10 mouse cellular contexts compared by ENCODE assay signal in the genomic region with DNA sequence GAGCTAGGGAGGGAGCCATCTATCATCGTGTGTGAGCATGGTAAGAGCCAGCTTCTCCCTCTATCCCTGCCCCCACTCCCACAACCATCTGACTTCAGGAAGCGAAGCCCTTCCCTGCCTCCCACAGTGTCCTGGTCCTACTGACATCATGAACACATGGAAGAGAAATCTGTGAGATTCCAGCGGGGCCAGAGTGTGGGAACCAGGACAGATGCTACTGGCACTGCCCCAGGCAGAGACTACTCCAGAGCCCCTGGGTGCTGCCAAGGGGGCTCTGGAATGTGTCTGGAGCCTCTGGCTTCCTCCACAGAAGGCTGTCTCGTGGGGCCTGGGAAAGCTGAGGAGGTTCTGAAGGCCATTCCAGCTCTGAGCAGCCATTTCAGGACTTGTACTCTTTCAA. TPM values are rescaled to one million over a fixed set of nuclear protein-coding genes. Genes with fewer than 3 reads are reported as not detected.
DNase-seq lines count a peak whose midpoint lies in the region; ATAC-seq and TF ChIP-seq lines count a peak whose summit lies in the region.
"Had no signal": no experiment of that assay in that cellular context is flagged by ENCODE, and none has a peak within 500 bp of the region (broad histone marks: within the 10 kb centered on the region; RNA-seq: fewer than 3 reads in every experiment).

No protein-coding gene starts in this region.

- no peak for TF ChIP-seq POLR2A in limb, embryonic 14.5 days (IDR thresholded peaks at IDR 0.05; ENCODE audit: borderline replicate concordance, extremely low read depth, insufficient read depth, insufficient read length)
- TF ChIP-seq POLR2A in thymus, adult 2 months (IDR thresholded peaks at IDR 0.05; ENCODE audit: control insufficient read depth, extremely low read depth, insufficient read depth, low read length, poor library complexity) = no peak

- no peak for ATAC-seq in forebrain, embryonic 14.5 days
- no peak for ATAC-seq in forebrain, embryonic 13.5 days
- ATAC-seq in limb, embryonic 14.5 days (ENCODE audit: low FRiP score, low read depth) = peak; percentile 42
- ATAC-seq in frontal cortex, adult (ENCODE audit: low TSS enrichment) = no peak

- no peak overlapping the region for H3K4me3 ChIP-seq in forebrain, embryonic 14.5 days (ENCODE audit: low read depth, low read length)
- no peak overlapping the region for H3K4me3 ChIP-seq in forebrain, embryonic 13.5 days
- H3K4me3 ChIP-seq in limb, embryonic 14.5 days (replicated peaks; ENCODE audit: low read length) = no peak overlapping the region
- no peak overlapping the region for H3K4me3 ChIP-seq in thymus, adult 2 months (ENCODE audit: control insufficient read depth, insufficient read depth, low read length)
- H3K4me3 ChIP-seq: liver, embryonic 15.5 days had no signal

- H3K27ac ChIP-seq in forebrain, embryonic 14.5 days (ENCODE audit: low read depth, low read length) = 0 out of 2 replicates have a peak overlapping the region, but pooled peaks have one; percentile 21
- no peak overlapping the region for H3K27ac ChIP-seq in forebrain, embryonic 13.5 days
- H3K27ac ChIP-seq in limb, embryonic 14.5 days (replicated peaks; ENCODE audit: low read depth, low read length) = no peak overlapping the region
- no peak overlapping the region for H3K27ac ChIP-seq in thymus, adult 2 months (ENCODE audit: control insufficient read depth, insufficient read depth, low read length)
- H3K27ac ChIP-seq: liver, embryonic 15.5 days had no signal

- H3K27me3 ChIP-seq in forebrain, embryonic 14.5 days (replicated peaks; ENCODE audit: control insufficient read depth, insufficient read depth, low read length) = no peaks in the 10 kb centered on the region; the same call in 1 of the 2 replicates
- H3K27me3 ChIP-seq in forebrain, embryonic 13.5 days = peaks cover 12% of the 10 kb centered on the region
- 0 out of 2 replicates have a peak, but pooled peaks cover 5% of the 10 kb centered on the region for H3K27me3 ChIP-seq in limb, embryonic 14.5 days (ENCODE audit: control insufficient read depth, insufficient read depth, low read length)
- H3K27me3 ChIP-seq in thymus, adult 2 months (ENCODE audit: control insufficient read depth, insufficient read depth, low read length) = no peaks in the 10 kb centered on the region; the same call in 1 of the 2 replicates

- H3K9ac ChIP-seq in forebrain, embryonic 14.5 days (ENCODE audit: low read length) = no peak overlapping the region
- H3K9ac ChIP-seq in forebrain, embryonic 13.5 days = no peak overlapping the region
- peak overlapping the region; percentile 17; the same call in 1 of the 2 replicates for H3K9ac ChIP-seq in limb, embryonic 14.5 days (ENCODE audit: low read depth, low read length, severe bottlenecking)
- H3K9ac ChIP-seq: liver, embryonic 15.5 days had no signal

- 40% methylated on average over 4 of the region's 4 CpGs for WGBS in forebrain, embryonic 14.5 days
- 52% methylated on average over 4 of the region's 4 CpGs for WGBS in forebrain, embryonic 13.5 days
- WGBS in limb, embryonic 14.5 days = 32% methylated on average over 4 of the region's 4 CpGs
- WGBS in thymus, adult 2 months = 80% methylated on average over 4 of the region's 4 CpGs

- no peaks in the 10 kb centered on the region for H3K36me3 ChIP-seq in forebrain, embryonic 14.5 days (ENCODE audit: control insufficient read depth, insufficient read depth, low read length)
- H3K36me3 ChIP-seq in forebrain, embryonic 13.5 days (ENCODE audit: poor library complexity, severe bottlenecking) = no peaks in the 10 kb centered on the region
- H3K36me3 ChIP-seq in limb, embryonic 14.5 days (ENCODE audit: control insufficient read depth, insufficient read depth, low read length) = no peaks in the 10 kb centered on the region
- H3K36me3 ChIP-seq in thymus, adult 2 months (ENCODE audit: control insufficient read depth, insufficient read depth, low read length) = no peaks in the 10 kb centered on the region
- H3K36me3 ChIP-seq: liver, embryonic 15.5 days had no signal

- TF ChIP-seq CTCF in thymus, adult 2 months (IDR thresholded peaks at IDR 0.05; ENCODE audit: borderline replicate concordance, control insufficient read depth, extremely low read depth, insufficient read depth, low read length, poor library complexity) = no peak

- no peaks in the 10 kb centered on the region for H3K4me1 ChIP-seq in forebrain, embryonic 14.5 days (ENCODE audit: control insufficient read depth, insufficient read depth, low read length)
- H3K4me1 ChIP-seq in forebrain, embryonic 13.5 days = no peaks in the 10 kb centered on the region
- peaks cover 15% of the 10 kb centered on the region for H3K4me1 ChIP-seq in limb, embryonic 14.5 days (ENCODE audit: control insufficient read depth, insufficient read depth, low read length)
- H3K4me1 ChIP-seq in thymus, adult 2 months (replicated peaks; ENCODE audit: control insufficient read depth, insufficient read depth, low read length) = no peaks in the 10 kb centered on the region
- H3K4me1 ChIP-seq: liver, embryonic 15.5 days had no signal

- no peak for DNase-seq in forebrain, embryonic 14.5 days (ENCODE audit: low spot score)
- peak; percentile 38 for DNase-seq in urinary bladder, postnatal 14 days (ENCODE audit: low spot score)
- no peak for DNase-seq in urinary bladder, adult 18-20 months (ENCODE audit: low spot score in 2 of 2)
- peak; percentile 61 for DNase-seq in limb, embryonic 14.5 days (ENCODE audit: low spot score)
- no peak for DNase-seq in spleen, postnatal 36 days (ENCODE audit: low spot score in 2 of 2)
- no peak for DNase-seq in thymus, adult 2 months

- no peak overlapping the region for H3K4me2 ChIP-seq in forebrain, embryonic 14.5 days (ENCODE audit: low read length)
- H3K4me2 ChIP-seq in forebrain, embryonic 13.5 days = no peak overlapping the region
- no peak overlapping the region for H3K4me2 ChIP-seq in limb, embryonic 14.5 days (replicated peaks; ENCODE audit: low read depth, low read length, severe bottlenecking)
- H3K4me2 ChIP-seq: liver, embryonic 15.5 days had no signal

- H3K9me3 ChIP-seq in forebrain, embryonic 14.5 days (replicated peaks; ENCODE audit: control insufficient read depth, low read length) = no peaks in the 10 kb centered on the region
- no peaks in the 10 kb centered on the region for H3K9me3 ChIP-seq in forebrain, embryonic 13.5 days (replicated peaks)
- no peaks in the 10 kb centered on the region for H3K9me3 ChIP-seq in limb, embryonic 14.5 days (ENCODE audit: control insufficient read depth, low read length)
- H3K9me3 ChIP-seq: liver, embryonic 15.5 days had no signal

RNA-seq across cellular contexts. Expression of gene Heyl, which starts 5.6 kb away (rescaled TPM):
- polyA plus RNA-seq in forebrain, embryonic 14.5 days (2014; fragmentation: Nextera tagmentation; extraction: Ambion mirVana) = 5.4 and 6.7 TPM in 2 replicates
- 3.8 and 4.1 TPM in 2 replicates for polyA plus RNA-seq in forebrain, embryonic 13.5 days (2015; fragmentation: Nextera tagmentation; extraction: Ambion mirVana)
- 8.9 and 11.1 TPM in 2 replicates for polyA plus RNA-seq in limb, embryonic 14.5 days (2012; rRNA removed)
- 9.6 and 13.2 TPM in 2 replicates for polyA plus RNA-seq in limb, embryonic 14.5 days (2014; fragmentation: Nextera tagmentation; extraction: Ambion mirVana)
- polyA plus RNA-seq in thymus, adult 2 months (2012; rRNA removed) = 4.1 and 4.3 TPM in 2 replicates

RNA-seq across cellular contexts. Expression of gene Nt5c1a, which starts 26.4 kb away (rescaled TPM):
- not detected in 2 replicates for polyA plus RNA-seq in forebrain, embryonic 14.5 days (2014; fragmentation: Nextera tagmentation; extraction: Ambion mirVana)
- polyA plus RNA-seq in forebrain, embryonic 13.5 days (2015; fragmentation: Nextera tagmentation; extraction: Ambion mirVana) = 0.24 TPM in 1 of 2 replicates, not detected in the other
- polyA plus RNA-seq in limb, embryonic 14.5 days (2012; rRNA removed) = 0.05 TPM in 1 of 2 replicates, not detected in the other
- polyA plus RNA-seq in limb, embryonic 14.5 days (2014; fragmentation: Nextera tagmentation; extraction: Ambion mirVana) = not detected in 2 replicates
- 0.14 and 1.3 TPM in 2 replicates for polyA plus RNA-seq in thymus, adult 2 months (2012; rRNA removed)
- polyA plus RNA-seq: C2C12; liver, embryonic 15.5 days had no signal

RNA-seq across cellular contexts. Expression of gene Pabpc4, which starts 34.4 kb away (rescaled TPM):
- 35.6 and 36.3 TPM in 2 replicates for polyA plus RNA-seq in forebrain, embryonic 14.5 days (2014; fragmentation: Nextera tagmentation; extraction: Ambion mirVana)
- 27.7 and 28.6 TPM in 2 replicates for polyA plus RNA-seq in forebrain, embryonic 13.5 days (2015; fragmentation: Nextera tagmentation; extraction: Ambion mirVana)
- 147 and 207 TPM in 2 replicates for polyA plus RNA-seq in limb, embryonic 14.5 days (2012; rRNA removed)
- 57.2 and 59.1 TPM in 2 replicates for polyA plus RNA-seq in limb, embryonic 14.5 days (2014; fragmentation: Nextera tagmentation; extraction: Ambion mirVana)
- polyA plus RNA-seq in thymus, adult 2 months (2012; rRNA removed) = 146 and 174 TPM in 2 replicates

RNA-seq across cellular contexts. Expression of gene Hpcal4, which starts 44.7 kb away (rescaled TPM):
- polyA plus RNA-seq in forebrain, embryonic 14.5 days (2014; fragmentation: Nextera tagmentation; extraction: Ambion mirVana) = 19.9 and 34.7 TPM in 2 replicates
- polyA plus RNA-seq in forebrain, embryonic 13.5 days (2015; fragmentation: Nextera tagmentation; extraction: Ambion mirVana) = 7.7 and 10.8 TPM in 2 replicates
- polyA plus RNA-seq in limb, embryonic 14.5 days (2012; rRNA removed) = 0.12 and 0.34 TPM in 2 replicates
- polyA plus RNA-seq in limb, embryonic 14.5 days (2014; fragmentation: Nextera tagmentation; extraction: Ambion mirVana) = 0.26 and 1.1 TPM in 2 replicates
- polyA plus RNA-seq in thymus, adult 2 months (2012; rRNA removed) = 0.30 and 0.40 TPM in 2 replicates
- polyA plus RNA-seq: C2C12; liver, embryonic 15.5 days had no signal

Comparison
In these comparisons a context has a peak if more than half of its experiments do, and no peak if none do; other contexts are left out.
1. DNase-seq: peak in urinary bladder, postnatal 14 days (single experiment) and limb, embryonic 14.5 days (single experiment); none in forebrain, embryonic 14.5 days (single experiment), urinary bladder, adult 18-20 months (0 of 2), spleen, postnatal 36 days (0 of 2) and thymus, adult 2 months (single experiment).